Comparison of ENCODE assay signal across 9 mouse cellular contexts in the genomic region with DNA sequence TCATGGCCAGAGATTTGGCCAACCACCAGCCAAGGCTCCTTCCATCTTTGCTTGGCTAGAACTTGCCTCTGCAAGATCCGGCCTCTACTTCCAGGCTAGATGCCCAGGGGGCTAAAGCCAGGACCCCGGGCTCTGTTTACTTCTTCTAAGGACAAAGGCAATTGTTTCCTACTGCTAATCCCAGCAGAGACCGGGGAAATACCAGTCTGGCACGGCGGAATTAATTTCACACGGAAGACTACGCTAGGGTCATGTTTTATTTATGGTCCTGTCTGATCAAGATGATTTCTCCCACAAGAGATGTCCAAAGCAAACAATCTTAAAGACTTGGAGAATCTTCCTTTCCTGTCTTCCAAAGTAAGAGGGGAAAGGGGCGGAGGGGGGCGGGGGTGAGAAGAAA. TPM values are rescaled to one million over a fixed set of nuclear protein-coding genes. Genes with fewer than 3 reads are reported as not detected.
DNase-seq lines count a peak whose midpoint lies in the region; ATAC-seq and TF ChIP-seq lines count a peak whose summit lies in the region.
"Had no signal": no experiment of that assay in that cellular context is flagged by ENCODE, and none has a peak within 500 bp of the region (broad histone marks: within the 10 kb centered on the region; RNA-seq: fewer than 3 reads in every experiment).

No protein-coding gene starts in this region.

- peak overlapping the region; percentile 69; the same call in 1 of the 2 replicates for H3K4me3 ChIP-seq in lung, embryonic 15.5 days
- H3K4me3 ChIP-seq in forebrain, postnatal 0 days (ENCODE audit: low read depth, low read length), result 0 out of 2 replicates have a peak overlapping the region, but pooled peaks have one; percentile 72
- H3K4me3 ChIP-seq in limb, embryonic 12.5 days (replicated peaks), result peak overlapping the region; percentile 70
- H3K4me3 ChIP-seq in stomach, embryonic 16.5 days (replicated peaks; ENCODE audit: low read length), result peak overlapping the region; percentile 77

- H3K4me1 ChIP-seq in lung, embryonic 15.5 days, result peaks cover 16% of the 10 kb centered on the region
- no peaks in the 10 kb centered on the region for H3K4me1 ChIP-seq in forebrain, postnatal 0 days (ENCODE audit: insufficient read depth)
- peaks cover 28% of the 10 kb centered on the region for H3K4me1 ChIP-seq in limb, embryonic 12.5 days (replicated peaks)
- peaks cover 18% of the 10 kb centered on the region for H3K4me1 ChIP-seq in stomach, embryonic 16.5 days (ENCODE audit: control insufficient read depth, insufficient read depth, low read length)

- no peak for DNase-seq in lung, postnatal 25 days (ENCODE audit: low spot score)
- DNase-seq in forebrain, postnatal 0 days, result no peak
- DNase-seq in thymus, postnatal 25 days, result no peak
- no peak for DNase-seq in left cerebral cortex, postnatal 10 days (ENCODE audit: extremely low spot score in 1 of 2, low spot score in 2 of 2)
- DNase-seq: right cerebral cortex, adult 18-20 months had no signal

- peaks cover 58% of the 10 kb centered on the region for H3K27me3 ChIP-seq in lung, embryonic 15.5 days
- H3K27me3 ChIP-seq in forebrain, postnatal 0 days (ENCODE audit: insufficient read depth, low read length), result peaks cover 23% of the 10 kb centered on the region; the same call in 1 of the 2 replicates
- H3K27me3 ChIP-seq in limb, embryonic 12.5 days, result peaks cover 79% of the 10 kb centered on the region
- H3K27me3 ChIP-seq in stomach, embryonic 16.5 days (ENCODE audit: control insufficient read depth, insufficient read depth, low read length), result peaks cover 14% of the 10 kb centered on the region; the same call in 1 of the 2 replicates

- ATAC-seq in lung, embryonic 15.5 days (ENCODE audit: borderline replicate concordance, extremely low read depth, low FRiP score, low TSS enrichment), result no peak
- ATAC-seq in forebrain, postnatal 0 days, result no peak
- no peak for ATAC-seq in limb, embryonic 12.5 days (ENCODE audit: insufficient number of reproducible peaks, insufficient read depth, low FRiP score, low TSS enrichment, low read depth)
- no peak for ATAC-seq in stomach, embryonic 16.5 days (ENCODE audit: insufficient read depth, low FRiP score)

- TF ChIP-seq CTCF in forebrain, postnatal 0 days (IDR thresholded peaks at IDR 0.05; ENCODE audit: low read depth), result no peak

- H3K9ac ChIP-seq in lung, embryonic 15.5 days, result no peak overlapping the region
- H3K9ac ChIP-seq in forebrain, postnatal 0 days, result no peak overlapping the region
- no peak overlapping the region for H3K9ac ChIP-seq in limb, embryonic 12.5 days (replicated peaks)
- H3K9ac ChIP-seq in stomach, embryonic 16.5 days (ENCODE audit: low read length), result peak overlapping the region; percentile 7; the same call in 1 of the 2 replicates
- H3K9ac ChIP-seq: liver, embryonic 15.5 days had no signal

- H3K27ac ChIP-seq in lung, embryonic 15.5 days, result no peak overlapping the region
- no peak overlapping the region for H3K27ac ChIP-seq in forebrain, postnatal 0 days (ENCODE audit: low read depth, low read length)
- no peak overlapping the region for H3K27ac ChIP-seq in limb, embryonic 12.5 days
- no peak overlapping the region for H3K27ac ChIP-seq in stomach, embryonic 16.5 days (ENCODE audit: low read length)
- H3K27ac ChIP-seq: liver, embryonic 15.5 days had no signal

- WGBS in lung, embryonic 15.5 days, result 10% methylated on average over 9 of the region's 9 CpGs
- 6% methylated on average over 9 of the region's 9 CpGs for WGBS in forebrain, postnatal 0 days
- WGBS in limb, embryonic 12.5 days, result 11% methylated on average over 9 of the region's 9 CpGs
- WGBS in stomach, embryonic 16.5 days, result 12% methylated on average over 9 of the region's 9 CpGs

- intact Hi-C loops in left cerebral cortex, postnatal 10 days (cut with DNase I), result loop anchor here (10.0 kb wide), 1 partner anchor 158 kb away; no protein-coding TSS in a partner anchor

- H3K4me2 ChIP-seq in lung, embryonic 15.5 days, result peak overlapping the region; percentile 97
- peak overlapping the region; percentile 95; the same call in 1 of the 2 replicates for H3K4me2 ChIP-seq in forebrain, postnatal 0 days (ENCODE audit: low read depth)
- peak overlapping the region; percentile 93 for H3K4me2 ChIP-seq in limb, embryonic 12.5 days
- peak overlapping the region; percentile 95 for H3K4me2 ChIP-seq in stomach, embryonic 16.5 days (ENCODE audit: low read depth, low read length)

- H3K9me3 ChIP-seq in lung, embryonic 15.5 days, result no peaks in the 10 kb centered on the region
- no peaks in the 10 kb centered on the region for H3K9me3 ChIP-seq in forebrain, postnatal 0 days (ENCODE audit: low read length)
- no peaks in the 10 kb centered on the region for H3K9me3 ChIP-seq in limb, embryonic 12.5 days
- H3K9me3 ChIP-seq in stomach, embryonic 16.5 days (replicated peaks; ENCODE audit: control insufficient read depth, low read length), result no peaks in the 10 kb centered on the region
- H3K9me3 ChIP-seq: liver, embryonic 15.5 days had no signal

- H3K36me3 ChIP-seq in lung, embryonic 15.5 days, result no peaks in the 10 kb centered on the region
- no peaks in the 10 kb centered on the region for H3K36me3 ChIP-seq in forebrain, postnatal 0 days (ENCODE audit: insufficient read depth)
- H3K36me3 ChIP-seq in limb, embryonic 12.5 days, result no peaks in the 10 kb centered on the region
- no peaks in the 10 kb centered on the region for H3K36me3 ChIP-seq in stomach, embryonic 16.5 days (ENCODE audit: control insufficient read depth, insufficient read depth, low read length)
- H3K36me3 ChIP-seq: liver, embryonic 15.5 days had no signal

RNA-seq across cellular contexts. Expression of gene Mast4, which starts 1.6 kb away (rescaled TPM):
- 25.1 and 31.8 TPM in 2 replicates for polyA plus RNA-seq in lung, embryonic 15.5 days (2015; fragmentation: Nextera tagmentation; extraction: Ambion mirVana)
- total RNA-seq in forebrain, postnatal 0 days (2014; rRNA removed), result 17.2 and 40.1 TPM in 2 replicates
- 8.7 and 17.2 TPM in 2 replicates for polyA plus RNA-seq in forebrain, postnatal 0 days (2015; fragmentation: Nextera tagmentation; extraction: Ambion mirVana)
- polyA plus RNA-seq in limb, embryonic 12.5 days (2016; fragmentation: Nextera tagmentation; extraction: Ambion mirVana), result 24.0 and 26.0 TPM in 2 replicates
- 27.3 and 31.0 TPM in 2 replicates for polyA plus RNA-seq in stomach, embryonic 16.5 days (2015; fragmentation: Nextera tagmentation; extraction: Ambion mirVana)
- total RNA-seq in left cerebral cortex, postnatal 10 days (2021), result 10 to 100 TPM; 32.6 to 35.0 TPM
